Mouse (Mus musculus): Measurements from ENCODE around the gene Gimd1. TPM values are rescaled to one million over a fixed set of nuclear protein-coding genes. Genes with fewer than 3 reads are reported as not detected.

Gimd1 gene
- polyA plus RNA-seq (2016; fragmentation: Nextera tagmentation; extraction: Ambion mirVana) = not detected in 2 replicates

DNA sequence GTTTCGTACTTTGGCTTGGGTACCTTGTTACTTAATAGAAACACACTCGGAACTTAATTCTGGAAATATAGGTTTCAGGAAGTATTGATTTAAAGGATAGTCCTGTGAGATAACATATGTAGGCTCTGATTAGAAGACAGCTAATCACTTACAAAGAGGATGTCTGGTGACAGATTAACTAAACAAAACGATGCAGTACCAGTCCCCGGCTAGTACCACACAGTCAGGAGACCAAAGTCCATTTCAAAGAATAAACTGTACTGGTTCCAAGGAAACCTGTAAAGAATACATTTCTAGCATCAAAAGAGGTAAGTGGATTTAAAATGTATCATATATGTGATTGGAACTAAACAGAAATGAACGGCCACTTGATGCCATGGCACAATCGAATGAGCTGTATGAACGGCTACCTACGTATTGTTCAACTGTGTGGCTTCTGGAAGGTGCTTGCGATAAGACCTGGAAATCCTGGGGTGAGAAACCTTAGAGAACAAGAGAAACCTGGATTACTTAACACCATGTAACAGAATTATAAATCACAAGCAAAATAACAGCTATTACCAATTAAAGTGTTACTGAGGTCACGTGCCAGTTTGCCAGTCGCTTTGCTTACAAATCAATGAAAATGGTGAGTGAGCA, at the start of gene Gimd1:
TSS of gene Gimd1 (plus strand) at position 220 of the 639 bp plus-strand sequence.
- DNase-seq (ENCODE audit: low spot score) = no peak
- 87% methylated on average over 11 of the region's 11 CpGs for WGBS
- H3K36me3 ChIP-seq = no peaks in the 10 kb centered on the region
- H3K4me1 ChIP-seq = no peaks in the 10 kb centered on the region
- no peaks in the 10 kb centered on the region for H3K9me3 ChIP-seq (replicated peaks)
- H3K4me3 ChIP-seq = no peak within 1 kb of the TSS
- H3K27ac ChIP-seq = no peak within 1 kb of the TSS
- no peaks in the 10 kb centered on the region for H3K27me3 ChIP-seq (ENCODE audit: low read depth, poor library complexity, severe bottlenecking)

DNA sequence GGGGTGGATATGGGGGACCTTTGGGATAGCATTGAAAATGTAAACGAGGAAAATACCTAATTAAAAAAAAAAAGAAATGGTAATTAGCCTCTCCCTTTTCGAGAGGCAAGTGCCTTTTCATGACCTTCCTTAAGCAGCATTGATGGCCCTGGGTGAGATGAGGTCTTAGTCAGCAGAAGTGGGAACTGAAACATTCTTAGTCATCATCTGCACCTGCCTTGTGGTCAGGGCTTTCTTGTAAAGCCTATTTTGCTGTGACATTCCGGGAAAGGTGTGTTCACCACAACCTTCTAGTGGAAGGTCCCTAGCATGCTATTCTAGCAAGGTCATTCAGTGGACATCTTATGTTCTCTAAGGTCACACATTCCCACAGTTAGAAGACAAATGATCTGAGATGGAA, 48.4 kb upstream of the Gimd1 start:
- Histone ChIP-seq H3K27ac (no peak overlapping the region), H3K36me3 (no peaks in the 10 kb centered on the region), H3K4me1 (0 out of 2 replicates have a peak, but pooled peaks cover 4% of the 10 kb centered on the region), H3K9me3 (replicated peaks) (no peaks in the 10 kb centered on the region), H3K27me3 (ENCODE audit: low read depth, poor library complexity, severe bottlenecking) (no peaks in the 10 kb centered on the region), H3K4me3 (no peak overlapping the region)
- DNase-seq (ENCODE audit: low spot score) = no peak
- WGBS = 82% methylated on average over 3 of the region's 3 CpGs

DNA sequence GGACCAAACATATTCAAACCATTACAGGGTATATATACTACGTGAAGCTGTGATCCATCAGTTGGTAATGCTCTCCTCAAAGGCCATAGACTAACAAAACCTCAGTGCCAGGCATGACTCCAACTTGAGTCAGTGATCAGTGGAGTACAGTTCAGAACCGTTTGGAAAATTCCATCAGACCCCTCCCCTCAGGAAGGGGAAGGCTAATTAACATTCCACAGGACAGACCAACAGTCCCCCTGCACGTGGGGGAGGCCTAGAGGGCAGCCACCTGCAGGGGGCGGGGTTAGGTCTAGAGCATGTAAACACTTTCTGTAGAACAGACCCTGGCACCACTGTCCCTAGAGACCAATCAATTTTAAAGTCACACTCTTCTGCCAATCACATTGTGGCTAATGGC, 47.3 kb upstream of the Gimd1 start:
- WGBS = 54% methylated on average over 4 of the region's 4 CpGs

DNA sequence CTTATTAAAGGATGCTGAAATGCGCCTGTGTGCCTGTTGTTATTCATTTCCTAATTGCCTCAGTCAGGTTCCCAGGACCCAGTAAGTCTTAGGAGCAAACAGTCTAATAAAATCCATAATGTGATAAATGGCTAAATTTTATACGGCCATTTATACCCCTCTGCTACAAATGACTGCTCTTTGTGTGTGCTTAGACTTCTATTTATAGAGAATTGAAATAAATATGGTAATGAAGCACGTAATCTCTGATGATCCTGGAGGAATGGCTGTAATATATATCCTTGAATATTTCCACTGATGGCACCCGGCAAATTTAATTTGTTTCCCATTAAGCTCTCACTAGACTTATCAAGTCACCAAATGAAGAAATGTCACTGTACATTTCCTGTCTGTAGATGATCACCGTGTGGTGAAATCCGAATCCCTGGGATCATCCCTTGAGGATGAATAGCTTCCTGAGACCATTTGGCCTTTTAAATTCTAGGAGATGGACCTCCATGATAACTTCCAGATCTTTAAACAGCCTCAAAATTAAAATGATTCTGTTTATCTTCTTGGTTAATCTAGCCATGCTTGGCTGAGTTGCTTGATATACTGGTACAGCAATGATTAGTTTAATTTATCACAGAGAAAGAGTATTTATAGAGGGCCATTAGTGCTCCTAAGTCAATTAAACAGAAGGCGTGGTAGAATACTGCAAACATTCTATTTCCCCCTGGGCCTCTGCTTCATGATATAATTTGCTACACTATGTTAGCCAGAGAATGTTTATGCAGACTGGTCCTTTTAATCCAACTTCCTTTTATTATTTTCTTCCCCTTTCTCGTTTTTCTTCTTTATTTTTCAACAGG, 44.3 kb upstream of the Gimd1 start:
- Histone ChIP-seq H3K4me3 (no peak overlapping the region), H3K9me3 (replicated peaks) (no peaks in the 10 kb centered on the region), H3K27me3 (ENCODE audit: low read depth, poor library complexity, severe bottlenecking) (no peaks in the 10 kb centered on the region), H3K4me1 (0 out of 2 replicates have a peak, but pooled peaks cover 4% of the 10 kb centered on the region), H3K36me3 (no peaks in the 10 kb centered on the region), H3K27ac (no peak overlapping the region)
- no peak for DNase-seq (ENCODE audit: low spot score)
- 79% methylated on average over 8 of the region's 8 CpGs for WGBS

More for the DNA sequence above, 47.3 kb upstream of the Gimd1 start:
- Histone ChIP-seq H3K4me1 (0 out of 2 replicates have a peak, but pooled peaks cover 4% of the 10 kb centered on the region), H3K27ac (no peak overlapping the region), H3K27me3 (ENCODE audit: low read depth, poor library complexity, severe bottlenecking) (no peaks in the 10 kb centered on the region), H3K9me3 (replicated peaks) (no peaks in the 10 kb centered on the region), H3K36me3 (no peaks in the 10 kb centered on the region), H3K4me3 (no peak overlapping the region)
- no peak for DNase-seq (ENCODE audit: low spot score)

DNA sequence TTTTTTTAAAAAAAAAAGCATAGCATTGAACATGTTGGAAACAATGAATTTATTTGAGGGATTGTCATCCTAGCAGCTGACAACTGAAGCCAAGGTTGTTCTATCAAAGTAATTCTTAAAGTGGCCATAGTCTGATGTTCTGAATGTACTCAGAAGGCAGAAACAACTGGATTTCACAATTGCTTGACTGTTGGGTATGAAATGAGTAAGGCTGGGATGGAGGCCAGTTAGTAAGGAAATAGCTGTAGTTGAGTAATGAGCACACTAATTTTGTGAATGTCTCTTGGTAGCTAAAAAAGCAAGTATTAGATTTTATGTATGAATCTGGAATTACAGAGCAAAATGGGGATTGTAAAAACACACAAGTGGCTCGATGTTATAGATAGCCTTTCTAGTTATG, 41.5 kb upstream of the Gimd1 start:
- 85% methylated on average over 1 of the region's 1 CpGs for WGBS
- no peaks in the 10 kb centered on the region for H3K36me3 ChIP-seq
- H3K4me1 ChIP-seq = no peaks in the 10 kb centered on the region
- no peak overlapping the region for H3K4me3 ChIP-seq
- H3K9me3 ChIP-seq (replicated peaks) = no peaks in the 10 kb centered on the region
- no peak for DNase-seq (ENCODE audit: low spot score)
- H3K27ac ChIP-seq = no peak overlapping the region
- H3K27me3 ChIP-seq (ENCODE audit: low read depth, poor library complexity, severe bottlenecking) = no peaks in the 10 kb centered on the region

DNA sequence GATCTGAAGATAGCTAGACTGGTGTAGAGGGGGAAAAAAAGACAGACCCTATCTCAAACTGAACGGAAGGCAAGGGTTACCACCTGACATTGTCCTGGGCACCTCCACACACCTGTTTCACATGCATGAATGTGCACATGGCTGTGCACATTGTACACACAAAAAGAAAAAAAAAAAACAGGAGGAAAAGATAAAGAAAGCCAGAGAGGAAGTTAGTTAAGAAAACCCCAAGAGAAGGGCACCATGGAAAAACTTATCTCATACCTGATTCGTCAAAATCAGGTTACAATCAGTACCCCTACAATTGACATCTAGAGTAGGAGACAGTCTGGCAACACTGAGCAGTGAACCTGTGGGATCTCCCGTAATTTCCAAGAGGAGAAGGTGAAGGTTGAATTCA, 39.6 kb upstream of the Gimd1 start:
- Histone ChIP-seq H3K27ac (no peak overlapping the region), H3K4me3 (no peak overlapping the region), H3K9me3 (replicated peaks) (no peaks in the 10 kb centered on the region), H3K4me1 (no peaks in the 10 kb centered on the region), H3K36me3 (no peaks in the 10 kb centered on the region), H3K27me3 (ENCODE audit: low read depth, poor library complexity, severe bottlenecking) (no peaks in the 10 kb centered on the region)
- WGBS = 75% methylated on average over 3 of the region's 3 CpGs
- DNase-seq (ENCODE audit: low spot score) = no peak

DNA sequence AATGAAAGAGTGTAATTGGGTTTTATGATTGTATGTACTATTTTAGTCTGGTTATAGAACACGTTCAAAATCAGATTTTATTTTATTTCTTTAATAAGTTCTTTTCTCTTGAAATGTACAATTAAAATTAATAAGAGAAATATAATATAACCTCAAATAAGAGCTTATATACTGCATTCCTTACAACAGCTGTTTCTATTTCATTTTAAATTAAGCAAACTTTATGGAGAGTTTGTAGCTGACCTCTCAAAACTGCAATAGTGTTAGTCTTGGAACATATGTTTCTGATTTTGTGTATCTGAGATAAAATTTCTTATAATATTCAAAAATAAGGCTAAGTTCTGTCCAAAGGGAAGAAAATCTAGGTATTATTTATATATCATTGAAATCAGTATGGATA, 39.0 kb upstream of the Gimd1 start:
- WGBS = 75% methylated on average over 1 of the region's 1 CpGs
- Histone ChIP-seq H3K4me3 (no peak overlapping the region), H3K27me3 (ENCODE audit: low read depth, poor library complexity, severe bottlenecking) (no peaks in the 10 kb centered on the region), H3K36me3 (no peaks in the 10 kb centered on the region), H3K4me1 (no peaks in the 10 kb centered on the region), H3K27ac (no peak overlapping the region), H3K9me3 (replicated peaks) (no peaks in the 10 kb centered on the region)
- no peak for DNase-seq (ENCODE audit: low spot score)

DNA sequence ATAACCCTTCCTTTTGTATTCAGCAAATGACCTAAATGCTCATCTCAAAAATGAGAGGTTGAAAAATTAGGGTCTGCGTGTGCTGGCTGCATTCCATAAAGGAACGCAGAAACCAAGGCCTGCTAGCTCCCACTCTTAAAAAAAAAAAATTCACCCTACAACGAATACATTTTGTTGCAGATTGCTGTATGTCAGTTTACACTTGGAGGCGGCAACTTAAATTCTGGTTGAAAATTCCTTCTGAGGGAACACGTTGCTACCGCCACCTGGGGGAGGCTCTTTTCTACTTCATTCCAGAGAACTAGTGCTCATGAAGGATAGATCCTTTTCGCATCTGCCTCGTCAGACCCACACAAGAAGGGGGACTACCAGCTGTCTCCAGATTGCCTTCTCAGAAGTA, 879 bp upstream of the Gimd1 start:
- peak; percentile 31 for DNase-seq (ENCODE audit: low spot score)
- H3K27me3 ChIP-seq (ENCODE audit: low read depth, poor library complexity, severe bottlenecking) = no peaks in the 10 kb centered on the region
- H3K27ac ChIP-seq = no peak overlapping the region
- no peaks in the 10 kb centered on the region for H3K4me1 ChIP-seq
- WGBS = 58% methylated on average over 8 of the region's 8 CpGs
- no peaks in the 10 kb centered on the region for H3K9me3 ChIP-seq (replicated peaks)
- no peak overlapping the region for H3K4me3 ChIP-seq
- H3K36me3 ChIP-seq = no peaks in the 10 kb centered on the region

DNA sequence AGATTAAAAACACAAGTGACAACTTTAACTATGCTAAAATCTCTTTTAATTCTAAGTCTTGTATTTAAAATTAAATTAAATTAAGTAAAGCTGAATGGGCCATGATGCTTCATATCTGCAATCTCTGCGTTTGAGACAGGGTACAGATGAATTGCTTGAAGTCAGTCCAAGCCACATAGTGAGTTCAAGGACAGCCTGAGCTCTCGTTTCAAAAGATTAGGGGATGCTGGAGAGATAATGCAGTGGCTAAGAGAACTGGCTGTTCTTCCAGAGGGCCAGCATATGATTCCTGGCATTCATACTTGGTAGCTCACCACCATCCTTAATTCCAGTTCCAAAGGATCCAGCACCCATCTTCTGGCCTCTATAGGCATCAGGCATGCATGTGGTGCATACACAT, 3.6 kb downstream of the Gimd1 start:
- DNase-seq (ENCODE audit: low spot score) = no peak
- Histone ChIP-seq H3K9me3 (replicated peaks) (no peaks in the 10 kb centered on the region), H3K36me3 (no peaks in the 10 kb centered on the region)

DNA sequence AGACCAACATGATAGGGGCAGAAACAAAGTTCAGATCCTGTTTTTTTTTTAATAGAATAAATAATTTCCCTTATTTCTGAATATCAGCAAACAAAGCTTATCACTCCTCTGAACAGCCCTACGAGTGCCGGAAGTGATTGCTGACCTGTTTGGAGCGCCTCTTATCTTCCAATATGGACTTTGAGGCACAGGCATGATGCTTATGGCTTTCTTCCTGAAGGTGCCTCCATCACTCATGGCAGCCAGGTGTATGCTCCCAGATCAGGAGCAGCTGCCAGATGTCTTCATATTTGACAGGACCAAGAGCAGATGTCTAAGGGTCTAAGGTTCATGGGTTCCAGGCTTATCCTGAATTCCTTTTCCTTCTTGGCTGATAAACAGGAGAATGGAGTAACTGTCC, 7.5 kb downstream of the Gimd1 start:
- Histone ChIP-seq H3K27ac (no peak overlapping the region), H3K4me1 (no peaks in the 10 kb centered on the region), H3K4me3 (no peak overlapping the region), H3K27me3 (ENCODE audit: low read depth, poor library complexity, severe bottlenecking) (no peaks in the 10 kb centered on the region), H3K9me3 (replicated peaks) (no peaks in the 10 kb centered on the region), H3K36me3 (no peaks in the 10 kb centered on the region)
- WGBS = 87% methylated on average over 3 of the region's 3 CpGs
- no peak for DNase-seq (ENCODE audit: low spot score)

More for the DNA sequence above, 3.6 kb downstream of the Gimd1 start:
- H3K27ac ChIP-seq = no peak overlapping the region
- WGBS = 73% methylated on average over 2 of the region's 2 CpGs
- no peak overlapping the region for H3K4me3 ChIP-seq
- no peaks in the 10 kb centered on the region for H3K4me1 ChIP-seq
- no peaks in the 10 kb centered on the region for H3K27me3 ChIP-seq (ENCODE audit: low read depth, poor library complexity, severe bottlenecking)

DNA sequence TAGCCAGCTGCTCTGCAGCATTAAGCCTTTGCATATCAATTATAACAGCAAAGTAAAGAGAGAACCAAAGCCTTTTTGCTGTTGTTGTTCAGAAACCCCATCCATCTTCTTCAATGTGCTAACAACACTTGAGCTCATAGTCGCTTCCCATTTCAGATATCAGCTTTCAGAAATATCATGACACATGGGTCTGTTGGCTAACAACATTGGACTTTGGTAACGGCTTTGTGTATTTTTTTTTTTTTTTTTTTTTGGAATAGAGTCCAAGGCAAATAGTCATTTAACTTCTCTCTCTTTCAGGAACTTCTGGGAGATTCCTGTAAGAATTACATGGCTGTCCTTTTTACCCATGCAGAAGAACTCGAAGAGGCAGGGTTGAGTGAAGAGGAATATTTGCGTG, 14.5 kb downstream of the Gimd1 start:
- Histone ChIP-seq H3K36me3 (no peaks in the 10 kb centered on the region), H3K27ac (no peak overlapping the region), H3K4me1 (no peaks in the 10 kb centered on the region), H3K9me3 (replicated peaks) (no peaks in the 10 kb centered on the region), H3K27me3 (ENCODE audit: low read depth, poor library complexity, severe bottlenecking) (no peaks in the 10 kb centered on the region), H3K4me3 (no peak overlapping the region)
- 88% methylated on average over 4 of the region's 4 CpGs for WGBS
- DNase-seq (ENCODE audit: low spot score) = no peak

DNA sequence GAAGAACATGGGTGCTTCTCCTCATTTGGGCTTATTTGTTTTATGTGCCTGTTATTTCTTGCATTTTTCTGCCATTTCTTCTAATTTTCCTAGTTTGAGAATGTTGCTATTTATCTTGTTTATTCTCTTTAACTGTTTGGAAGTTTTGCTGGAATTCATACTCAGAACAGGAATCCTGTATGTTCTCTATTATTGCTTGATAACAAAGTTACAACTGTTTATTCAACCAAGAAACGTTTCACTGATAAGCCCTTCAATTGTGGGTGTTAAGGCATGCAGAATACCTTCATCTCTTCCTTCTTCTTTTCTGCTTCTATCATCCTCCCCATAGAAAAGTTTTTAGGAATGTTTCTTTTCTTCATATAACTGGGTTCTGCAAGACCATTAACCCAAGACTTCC, 17.2 kb downstream of the Gimd1 start:
- DNase-seq (ENCODE audit: low spot score) = no peak
- H3K9me3 ChIP-seq (replicated peaks) = no peaks in the 10 kb centered on the region
- WGBS = 67% methylated on average over 1 of the region's 1 CpGs
- H3K4me1 ChIP-seq = no peaks in the 10 kb centered on the region
- H3K27ac ChIP-seq = no peak overlapping the region
- H3K36me3 ChIP-seq = no peaks in the 10 kb centered on the region
- H3K27me3 ChIP-seq (ENCODE audit: low read depth, poor library complexity, severe bottlenecking) = no peaks in the 10 kb centered on the region
- H3K4me3 ChIP-seq = no peak overlapping the region

DNA sequence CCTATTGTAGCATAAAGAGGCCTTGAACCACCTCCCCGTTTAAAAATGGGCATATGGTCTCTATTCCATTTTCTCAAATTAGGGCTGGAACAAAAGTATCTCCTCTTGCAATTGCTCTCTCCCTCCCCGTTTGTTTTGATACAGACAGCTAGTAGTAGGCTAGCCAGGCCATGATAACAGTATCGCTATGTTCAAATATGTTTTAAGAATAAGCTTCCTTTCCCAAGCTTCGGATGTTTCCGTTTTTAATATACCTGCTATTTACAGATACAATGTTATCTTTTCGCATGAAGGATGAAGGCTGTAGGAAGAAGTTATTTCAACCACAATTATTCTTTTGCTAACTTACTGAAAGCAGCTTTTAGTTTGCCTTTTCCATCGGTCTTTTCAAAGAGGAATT, 19.7 kb downstream of the Gimd1 start:
- Histone ChIP-seq H3K4me3 (no peak overlapping the region), H3K27ac (no peak overlapping the region), H3K36me3 (no peaks in the 10 kb centered on the region), H3K9me3 (replicated peaks) (no peaks in the 10 kb centered on the region), H3K4me1 (no peaks in the 10 kb centered on the region), H3K27me3 (ENCODE audit: low read depth, poor library complexity, severe bottlenecking) (no peaks in the 10 kb centered on the region)
- no peak for DNase-seq (ENCODE audit: low spot score)
- WGBS = 91% methylated on average over 7 of the region's 7 CpGs

All from limb, embryonic 10.5 days (tissue).